Mouse (Mus musculus): ENCODE results near the gene Htatsf1.
A peak's percentile ranks its signal among the peaks of the same experiment; 100 is the strongest.

Gene Htatsf1

DNA sequence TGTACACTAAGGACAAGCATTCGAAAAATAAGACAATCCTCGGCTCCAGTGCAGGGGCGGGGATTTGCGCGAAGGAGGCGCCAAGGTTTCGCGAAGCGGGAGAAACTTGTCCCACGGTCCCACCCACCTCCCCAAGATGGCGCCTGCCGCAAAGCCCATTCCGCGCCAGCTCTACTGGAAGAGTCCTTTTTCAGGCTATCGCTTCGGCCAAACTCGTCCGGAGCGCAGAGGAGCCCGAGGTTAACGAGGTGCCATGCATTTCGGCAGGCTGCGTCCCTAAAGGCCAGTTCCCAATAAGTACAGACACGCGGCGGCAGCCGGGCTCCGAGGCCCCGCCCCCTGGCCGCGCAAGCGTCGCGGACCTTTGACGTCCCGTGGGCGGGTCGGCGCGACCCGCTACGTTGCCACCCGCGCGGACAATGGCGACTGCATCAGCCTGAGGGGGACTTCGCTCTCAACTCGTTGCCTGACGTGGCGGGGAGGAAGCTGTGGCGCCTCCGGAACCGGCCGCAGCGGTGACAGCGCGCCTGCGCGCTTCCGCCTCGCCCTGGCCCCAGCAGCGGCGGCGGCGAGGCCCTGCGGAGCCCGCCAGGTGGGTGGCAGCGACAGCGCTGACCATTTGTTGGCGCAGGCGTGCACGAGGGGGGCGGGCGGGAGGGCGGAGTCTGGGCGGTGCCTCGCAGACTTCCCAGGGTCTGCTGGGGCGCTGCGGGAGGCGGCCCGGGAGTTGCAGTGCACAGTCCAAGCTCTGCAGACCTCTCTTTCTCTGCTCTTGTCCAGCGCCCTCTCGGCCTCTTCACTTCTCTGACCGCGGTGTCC lies at the start of gene Htatsf1:
Gene Htatsf1, plus strand, starts transcription at position 410 of the 819 bp plus-strand sequence.
- DNase-seq (ENCODE audit: low spot score): peak; percentile 74

DNA sequence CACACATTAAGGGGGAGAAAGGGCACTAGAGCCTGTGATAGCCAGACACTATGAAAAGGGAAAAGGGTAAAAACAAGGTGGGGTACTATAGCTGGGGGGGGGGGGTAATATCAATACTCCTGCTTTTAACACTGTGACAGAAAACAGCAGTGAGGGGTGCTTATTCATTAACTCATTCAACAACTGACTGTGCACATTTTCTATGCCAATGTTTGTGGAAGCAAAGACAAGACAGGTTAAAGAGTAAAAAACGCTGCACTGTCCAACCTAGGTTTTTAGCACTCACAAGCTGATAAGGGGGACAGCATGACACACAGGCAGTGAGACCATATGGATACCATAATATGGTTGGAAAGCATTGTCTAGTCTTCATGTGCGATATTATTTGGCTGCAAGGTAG lies 40.5 kb upstream of the Htatsf1 start:
- no peak for DNase-seq (ENCODE audit: low spot score)

- DNase-seq (ENCODE audit: low spot score): no peak
These were observed 10.6 kb upstream of the Htatsf1 start, which contains the start of gene Brs3 for GRCm38 (mm10) chrX:57042774-57043173. TSS of gene Brs3 (plus strand) at chrX:57043074.

GRCm38 (mm10) chrX:57043869-57044268 lies 9.5 kb upstream of the Htatsf1 start:
- no peak for DNase-seq (ENCODE audit: low spot score)

DNA sequence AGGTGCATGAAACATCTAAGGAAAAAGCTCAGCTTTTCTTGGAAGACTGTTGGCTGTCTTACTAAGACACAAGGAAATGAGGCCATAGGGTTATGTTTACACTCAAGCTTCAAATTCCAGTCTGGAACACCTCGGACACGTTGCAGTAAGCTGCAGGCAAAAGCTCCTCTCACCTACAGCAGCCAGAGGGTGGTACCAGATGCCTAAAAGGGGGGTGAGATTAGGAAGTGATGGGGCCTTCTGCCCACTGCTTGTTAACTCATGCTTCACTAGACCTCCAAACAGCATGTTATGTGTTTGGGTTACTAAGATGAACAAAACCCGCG lies 572 bp upstream of the Htatsf1 start:
- no peak for DNase-seq (ENCODE audit: low spot score)

DNA sequence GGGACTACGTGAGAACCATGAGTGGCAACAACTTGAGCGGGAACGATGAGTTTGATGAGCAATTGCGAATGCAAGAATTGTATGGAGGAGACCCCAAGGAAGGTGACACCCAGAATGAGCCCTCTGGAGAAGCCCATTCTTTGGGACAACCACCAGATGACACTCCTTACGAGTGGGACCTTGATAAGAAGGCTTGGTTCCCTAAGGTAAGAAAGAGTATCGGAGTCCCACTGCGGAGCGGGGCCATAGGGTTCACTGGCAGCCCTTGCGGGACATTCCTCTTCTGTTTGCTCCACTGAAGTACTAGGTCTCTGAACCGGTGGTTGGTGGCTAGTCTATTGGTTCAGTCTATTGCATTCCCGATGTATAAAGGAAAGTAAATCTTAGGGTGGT lies 606 bp downstream of the Htatsf1 start:
- DNase-seq (ENCODE audit: low spot score): no peak

DNA sequence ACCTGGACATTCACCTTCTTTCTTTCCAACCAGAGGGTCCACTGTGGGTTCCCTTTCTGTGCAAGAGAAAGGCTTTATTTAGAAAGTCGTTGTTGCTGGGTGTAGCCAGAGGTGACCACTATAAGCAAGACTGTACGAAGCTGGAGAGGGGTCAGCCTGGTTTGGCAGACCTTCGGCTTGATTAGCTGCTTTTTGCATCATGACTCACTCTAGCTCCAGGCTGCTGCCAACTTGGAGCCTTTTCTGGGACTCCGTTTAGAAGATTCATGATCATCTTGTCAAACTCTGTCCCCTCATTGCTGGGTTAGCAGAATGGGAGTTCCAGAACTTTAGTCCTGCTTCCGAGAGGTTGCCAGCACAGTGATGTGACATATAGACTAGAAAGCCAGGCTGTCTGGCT lies 28.1 kb downstream of the Htatsf1 start:
- DNase-seq (ENCODE audit: low spot score): no peak

DNA sequence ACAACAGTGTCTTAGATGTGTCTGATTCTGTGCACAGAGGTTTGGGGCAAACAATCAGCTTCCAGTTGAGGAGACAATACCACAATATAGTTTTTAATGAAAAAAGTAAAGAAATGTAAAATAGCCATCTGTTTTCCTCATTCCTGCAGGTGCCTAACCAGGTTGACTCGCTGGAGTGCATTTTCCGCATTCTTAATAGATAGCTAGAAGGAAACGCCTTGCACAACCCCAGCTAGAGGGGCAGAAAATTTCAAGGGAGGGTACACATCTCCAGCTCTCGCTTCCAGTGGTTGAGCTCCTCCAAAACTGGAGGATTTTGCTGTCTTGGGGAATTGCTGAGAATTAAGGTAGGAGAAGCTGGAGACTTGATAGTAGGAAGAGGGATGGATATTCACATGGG lies 34.4 kb downstream of the Htatsf1 start, which contains the start of gene Vgll1:
Gene Vgll1, plus strand, starts transcription at position 301 of the 400 bp plus-strand sequence.
- no peak for DNase-seq (ENCODE audit: low spot score)

- no peak for DNase-seq (ENCODE audit: low spot score)
These were observed 50.0 kb downstream of the Htatsf1 start for GRCm38 (mm10) chrX:57103415-57103814.

DNA sequence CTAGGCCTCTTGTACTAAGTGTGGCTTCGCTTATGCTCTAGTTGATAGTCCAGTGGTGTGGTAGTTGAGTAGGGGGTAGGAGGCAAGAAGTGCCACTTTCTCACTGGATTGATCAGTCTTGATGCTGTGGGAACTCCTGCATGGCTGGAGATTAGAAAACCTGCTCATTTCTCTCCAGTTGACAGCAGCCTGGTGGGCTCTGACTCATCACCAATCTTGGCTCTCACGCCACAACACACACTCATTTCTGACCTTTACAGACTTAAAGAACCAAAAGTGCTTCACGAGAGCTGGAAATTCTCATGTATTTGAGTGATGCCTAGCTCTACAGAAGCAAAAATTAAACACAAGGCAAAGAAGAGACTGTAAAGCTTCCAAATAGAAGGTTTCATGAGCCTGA lies 53.6 kb downstream of the Htatsf1 start:
- DNase-seq (ENCODE audit: low spot score): no peak
